Mouse (Mus musculus) adrenal gland, adult 2 months (tissue): ENCODE data around the gene Tubb2b. TPM values are rescaled to one million over a fixed set of nuclear protein-coding genes. Genes with fewer than 3 reads are reported as not detected.
A peak's percentile ranks its signal among the peaks of the same experiment; 100 is the strongest.

Source experiments
- DNase-seq: peaks from one replicate; pipeline ENCODE4 v3.0.0; 2021
- polyA plus RNA-seq: library from polyadenylated mRNA; depleted of rRNA; stranded (reverse); fragments of >200 nt; gene quantifications from 2 replicates; pipeline ENCODE4 v1.2.3, GENCODE M21; 2012
- total RNA-seq, 2 experiments: library from RNA; stranded (reverse); gene quantifications; 2 replicates each; pipeline ENCODE4 v1.2.3; 2021

Tubb2b gene
- total and polyA plus RNA-seq, 3 experiments, result 1.1 to 1.7 (median 1.6) TPM

DNA sequence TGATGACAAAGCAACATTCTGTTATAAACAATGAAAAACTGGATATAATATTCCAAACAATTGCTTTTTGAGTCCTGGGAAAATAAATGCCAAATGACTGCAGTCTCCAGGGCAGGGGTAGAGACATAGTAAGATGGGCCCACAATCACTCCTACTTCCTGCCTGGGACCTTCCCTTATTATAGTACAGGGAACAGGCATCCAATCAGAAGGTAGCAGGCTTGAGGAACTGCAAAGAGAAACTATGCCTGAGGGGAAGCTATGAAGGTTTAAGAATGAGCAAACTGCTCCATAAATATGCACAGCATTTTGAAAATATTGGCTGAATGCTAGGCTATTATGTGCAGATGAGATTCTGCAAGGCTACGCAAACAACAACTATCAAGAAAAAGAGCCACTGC lies 23.3 kb downstream of the Tubb2b start:
- no peak for DNase-seq

- no peak for DNase-seq
These were observed 24.0 kb downstream of the Tubb2b start for GRCm38 (mm10) chr13:34106256-34106655.

DNA sequence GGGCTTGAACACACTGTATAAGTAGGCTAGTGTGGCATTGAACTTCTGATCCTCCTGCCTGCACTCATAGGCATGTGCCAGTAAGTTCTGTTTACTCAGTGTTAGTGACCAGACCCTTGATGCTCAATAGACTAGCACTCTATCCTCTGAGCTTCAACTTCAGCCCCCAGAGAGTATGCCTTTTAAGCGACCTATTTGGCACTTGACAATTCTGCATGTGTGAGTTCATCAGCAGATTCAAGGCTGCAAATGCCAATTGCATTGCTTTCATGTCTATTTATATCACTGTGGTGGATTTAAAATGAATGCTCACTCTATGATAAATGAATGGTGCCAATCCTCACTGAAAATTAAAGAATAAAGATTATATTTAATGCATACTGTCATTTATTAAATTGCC lies 24.9 kb downstream of the Tubb2b start:
- DNase-seq, result no peak

- DNase-seq, result no peak
These were observed 28.4 kb downstream of the Tubb2b start for GRCm38 (mm10) chr13:34101908-34102307.

DNA sequence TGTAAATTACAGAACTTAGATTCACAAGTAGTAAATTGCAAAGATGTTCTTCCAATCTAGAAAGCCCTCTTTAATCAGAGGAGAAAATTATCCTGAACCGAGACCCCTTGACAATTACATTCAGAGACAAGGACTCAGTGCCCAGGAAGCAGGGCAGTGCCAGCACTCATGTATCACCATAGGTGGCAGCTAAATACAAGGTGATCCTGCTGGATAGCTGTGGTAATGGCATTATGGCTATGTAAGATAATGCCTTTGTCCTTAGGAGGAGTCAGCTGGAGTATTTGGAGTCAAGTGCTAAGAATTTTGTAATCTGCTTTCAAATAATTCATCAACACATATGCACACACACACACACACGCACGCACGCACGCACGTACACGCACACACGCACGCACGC lies 29.0 kb downstream of the Tubb2b start:
- no peak for DNase-seq

GRCm38 (mm10) chr13:34100733-34101132 lies 29.5 kb downstream of the Tubb2b start:
- no peak for DNase-seq

- DNase-seq, result no peak
These were observed 33.2 kb downstream of the Tubb2b start for GRCm38 (mm10) chr13:34097086-34097485.

DNA sequence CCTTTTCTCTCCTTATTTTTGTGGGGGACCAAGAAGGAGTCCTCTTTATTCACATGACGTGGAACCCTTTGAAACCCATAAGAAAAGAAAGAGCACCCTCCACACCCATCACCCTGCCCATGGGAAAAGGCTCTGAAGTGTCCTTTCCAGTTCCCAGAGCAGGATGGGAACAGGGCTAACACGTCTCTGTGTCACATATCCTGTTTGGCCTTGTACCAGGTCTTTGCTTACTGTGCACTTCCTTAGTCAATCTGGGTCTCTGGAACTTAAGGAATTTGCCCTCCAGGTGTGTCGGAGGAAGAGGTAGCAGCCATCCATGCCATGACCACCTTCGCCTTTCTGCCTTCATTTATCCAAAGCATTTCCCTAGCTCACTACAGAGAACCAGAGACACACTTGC lies 33.8 kb downstream of the Tubb2b start:
- no peak for DNase-seq

- DNase-seq, result no peak
These were observed 34.5 kb downstream of the Tubb2b start for GRCm38 (mm10) chr13:34095542-34096435.

GRCm38 (mm10) chr13:34089358-34089757 lies 40.9 kb downstream of the Tubb2b start:
- no peak for DNase-seq

DNA sequence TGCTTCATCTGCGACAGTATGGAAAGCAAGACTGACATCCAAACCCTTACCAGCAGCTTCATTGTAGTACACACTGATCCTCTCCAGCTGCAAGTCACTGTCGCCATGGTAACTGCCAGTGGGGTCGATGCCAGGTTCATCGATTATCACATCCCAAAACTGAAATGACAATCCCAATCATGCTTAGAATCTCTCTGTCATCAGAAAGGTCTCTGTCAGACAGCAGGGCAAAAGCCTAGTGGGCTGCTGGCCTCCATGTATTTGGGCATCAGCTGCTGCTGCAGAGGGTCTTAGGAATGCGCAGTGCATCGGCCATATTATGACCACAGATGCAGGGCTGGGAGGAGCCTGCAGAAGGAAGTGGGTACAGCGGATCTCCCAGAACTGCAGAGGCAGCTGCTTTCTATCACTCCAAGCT lies 41.4 kb downstream of the Tubb2b start:
- no peak for DNase-seq

DNA sequence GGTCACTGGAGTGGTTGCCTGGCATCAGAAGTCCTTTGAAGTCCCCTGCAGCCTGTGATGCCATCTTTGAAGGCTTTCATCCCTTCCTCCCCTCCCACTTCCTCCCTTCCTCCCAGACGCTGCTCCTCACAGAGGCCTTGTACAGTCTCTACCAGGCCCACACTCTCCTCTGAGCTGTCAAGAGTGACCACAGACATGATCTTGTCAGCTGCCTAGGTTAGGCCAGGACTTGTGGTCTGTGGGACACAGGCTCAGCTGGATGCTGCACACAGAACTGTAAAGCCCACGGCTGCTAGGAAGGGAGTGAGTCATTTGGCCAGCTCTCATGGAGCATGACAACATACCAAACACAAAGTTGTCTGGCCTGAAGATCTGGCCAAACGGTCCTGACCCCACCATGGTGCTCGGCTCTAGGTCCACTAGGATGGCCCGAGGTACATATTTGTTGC lies 42.0 kb downstream of the Tubb2b start:
- peak; percentile 15 for DNase-seq

DNA sequence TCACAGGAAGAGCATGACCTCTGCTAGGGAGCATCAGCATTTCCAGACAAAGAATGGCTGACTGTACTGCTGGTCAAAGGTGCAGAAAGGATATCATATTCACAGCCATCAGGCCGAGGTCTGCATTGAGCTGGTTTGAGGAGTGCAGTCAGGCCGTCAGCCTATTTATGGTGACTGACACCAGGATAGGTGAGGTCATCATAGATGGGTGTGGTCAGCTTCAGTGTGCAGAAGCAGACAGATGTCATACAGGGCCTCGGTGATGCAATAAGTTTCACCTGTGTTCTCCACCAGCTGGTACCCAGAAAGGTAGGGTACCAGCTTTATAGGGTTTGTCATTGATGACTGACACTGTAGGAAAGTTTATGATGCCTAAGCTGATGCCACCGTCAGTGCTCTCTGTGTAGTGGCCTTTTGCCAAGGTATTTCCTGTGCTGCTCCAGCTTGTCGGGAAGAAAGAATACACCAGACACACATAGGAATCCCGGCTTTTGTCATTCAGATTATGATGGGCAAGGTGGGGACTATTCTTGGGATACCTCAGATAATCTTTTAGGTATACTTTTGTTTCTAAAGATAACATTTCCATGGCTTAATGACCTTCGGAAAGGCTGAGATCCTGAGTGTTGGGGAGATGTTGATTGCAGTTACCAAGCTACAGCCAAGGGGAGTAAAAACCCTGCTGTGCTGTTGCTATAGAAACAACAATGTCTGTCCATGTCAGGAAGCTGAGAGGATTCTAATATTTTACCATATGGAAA lies 43.0 kb downstream of the Tubb2b start:
- no peak for DNase-seq

DNA sequence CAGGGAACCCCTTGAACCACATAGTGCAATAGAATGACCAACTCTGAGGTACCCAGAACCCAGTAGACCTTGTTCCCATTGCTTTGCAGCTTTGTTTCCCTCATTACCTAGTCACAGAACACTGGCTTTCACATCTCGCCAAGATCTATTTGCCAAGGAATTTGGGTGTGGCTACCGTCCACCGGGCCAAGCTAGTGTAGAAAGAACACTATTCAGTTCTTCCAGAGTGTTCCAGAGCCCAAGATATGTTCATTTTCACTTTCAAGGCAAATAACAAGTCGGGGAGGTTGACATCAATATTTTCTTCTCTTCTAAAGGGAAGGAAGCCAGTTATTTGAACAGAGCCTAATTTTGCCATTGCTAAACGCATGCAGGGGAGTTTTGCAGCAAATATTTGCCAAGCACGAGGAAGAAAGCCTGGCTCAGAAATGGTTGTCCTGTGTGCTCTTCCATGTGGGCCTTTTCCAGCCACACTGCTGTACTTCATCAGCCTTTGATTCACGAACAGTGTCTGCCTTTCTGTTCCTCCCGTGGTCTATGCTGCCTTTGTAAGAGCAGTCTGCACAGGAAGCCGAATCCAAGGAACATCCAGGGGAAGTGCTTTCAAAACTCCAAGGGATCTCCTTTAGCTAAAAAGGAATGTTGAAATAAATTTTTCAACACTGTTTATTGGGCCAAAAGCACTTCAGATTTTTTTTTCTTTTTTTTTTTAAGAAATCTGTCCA lies 46.1 kb downstream of the Tubb2b start:
- no peak for DNase-seq

- DNase-seq, result no peak
These were observed 48.3 kb downstream of the Tubb2b start for GRCm38 (mm10) chr13:34081926-34082325.

DNA sequence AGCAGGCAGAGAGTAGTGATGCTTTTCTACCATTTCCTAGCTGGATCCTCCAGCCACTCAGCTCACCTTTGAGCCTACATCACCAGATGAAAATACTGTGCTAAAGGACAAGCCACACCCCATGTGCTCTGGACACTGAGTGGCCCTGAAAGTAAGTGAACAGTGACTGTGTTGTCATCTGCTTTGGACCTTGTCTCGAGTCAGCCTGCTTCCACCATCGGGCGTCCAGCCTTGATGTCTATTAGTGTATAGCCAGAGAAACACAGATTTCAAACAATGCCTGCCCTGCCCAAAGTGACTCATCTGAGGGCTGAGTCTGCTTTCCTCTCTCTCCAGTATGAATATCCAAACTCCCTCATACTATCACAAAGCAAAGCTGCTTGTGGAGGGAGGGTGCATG lies 50.5 kb downstream of the Tubb2b start:
- peak; percentile 41 for DNase-seq

DNA sequence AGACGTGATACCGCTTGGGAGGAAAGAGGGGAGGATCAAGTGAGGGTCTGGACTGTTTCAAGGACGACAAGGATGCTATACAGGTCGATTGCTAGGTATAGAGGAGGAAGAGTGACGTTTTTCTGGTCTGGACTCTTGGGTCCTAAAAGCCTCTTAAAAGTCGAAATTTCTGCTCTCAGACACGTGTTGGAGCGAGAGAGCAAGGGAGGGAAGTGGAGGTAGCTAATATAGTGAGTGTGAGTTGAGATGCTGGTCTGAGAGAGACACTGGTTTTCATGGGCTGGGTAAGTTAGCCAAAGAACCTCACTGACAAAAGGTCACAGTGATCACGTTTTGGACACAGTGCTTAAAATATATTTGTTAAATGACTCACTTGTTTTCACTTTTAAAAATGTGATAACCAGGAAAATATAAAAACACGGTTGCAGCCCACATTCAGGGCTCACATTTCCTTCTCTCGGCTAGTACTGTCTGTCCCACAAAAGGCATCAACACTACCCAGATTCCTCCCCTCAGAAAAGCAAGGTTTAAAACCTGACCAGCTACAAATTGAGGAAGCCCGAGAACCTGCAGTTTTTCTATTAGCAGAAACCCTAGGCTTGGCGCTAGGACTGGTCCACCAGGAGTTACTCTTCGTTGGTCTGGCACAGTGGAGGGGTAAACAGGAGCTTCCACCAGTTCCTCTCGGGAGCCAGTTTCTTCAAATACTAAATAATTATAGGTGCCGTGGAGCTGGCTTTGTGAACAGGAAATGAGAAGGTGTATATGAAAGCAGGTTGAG lies 51.6 kb downstream of the Tubb2b start:
- peak; percentile 14 for DNase-seq

GRCm38 (mm10) chr13:34077492-34078271 lies 52.6 kb downstream of the Tubb2b start, which contains the start of gene Tubb2a:
TSS of gene Tubb2a (minus strand) at chr13:34078007.
- DNase-seq, result peak; percentile 95
